In the genomic region with DNA sequence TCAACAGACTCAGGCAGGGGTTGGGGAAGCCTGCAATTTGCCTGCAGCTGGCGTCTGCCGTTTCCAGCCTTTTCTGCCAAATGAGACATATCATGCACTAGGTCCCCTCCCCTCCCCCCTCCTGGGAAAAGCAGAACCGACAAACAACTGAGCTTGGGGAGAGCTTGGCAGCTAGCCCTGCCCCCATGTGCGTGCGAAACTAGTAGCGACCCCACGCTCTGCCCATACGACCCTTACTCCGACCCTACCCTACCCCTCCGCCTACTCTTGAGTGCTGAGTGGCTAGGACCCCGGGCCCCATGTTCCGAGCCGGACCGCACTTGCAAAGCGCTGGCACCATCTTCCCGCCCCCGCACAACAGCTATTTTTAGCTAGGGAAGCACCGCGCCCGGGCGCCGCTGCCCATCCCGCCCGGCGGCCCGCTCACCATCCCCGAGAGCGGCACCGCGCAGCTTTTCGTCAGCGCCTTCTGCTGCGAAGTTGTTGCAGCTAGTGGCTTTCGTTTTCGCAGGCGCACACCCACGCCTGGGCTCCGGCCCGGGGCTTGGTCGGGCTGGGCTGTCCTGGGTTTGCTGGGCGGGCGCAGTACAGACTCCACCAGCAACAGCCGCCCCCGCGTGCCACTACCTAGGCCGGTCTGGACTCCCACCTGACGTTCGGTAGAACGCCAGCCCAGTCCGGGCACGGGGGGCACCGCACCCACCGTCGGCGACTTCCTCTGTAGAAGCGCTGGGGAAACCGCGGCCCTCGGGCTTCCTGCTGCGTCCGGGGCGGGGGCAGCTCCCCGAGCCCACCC, we compare ENCODE assay signal across 8 mouse cellular contexts. TPM values are rescaled to one million over a fixed set of nuclear protein-coding genes. Genes with fewer than 3 reads are reported as not detected.
A peak's percentile ranks its signal among the peaks of the same experiment; 100 is the strongest.
DNase-seq lines count a peak whose midpoint lies in the region; ATAC-seq and TF ChIP-seq lines count a peak whose summit lies in the region.

No protein-coding gene starts in this region.

- under 1% methylated on average over 63 of the region's 63 CpGs for WGBS in embryonic facial prominence, embryonic 11.5 days
- WGBS in intestine, postnatal 0 days, result 2% methylated on average over 63 of the region's 63 CpGs
- WGBS in limb, embryonic 12.5 days, result 1% methylated on average over 63 of the region's 63 CpGs
- WGBS in midbrain, embryonic 13.5 days, result under 1% methylated on average over 63 of the region's 63 CpGs

- peak overlapping the region; percentile 66 for H3K9ac ChIP-seq in embryonic facial prominence, embryonic 11.5 days (replicated peaks; ENCODE audit: low read length)
- peak overlapping the region; percentile 78 for H3K9ac ChIP-seq in intestine, postnatal 0 days (ENCODE audit: low read depth, low read length)
- H3K9ac ChIP-seq in limb, embryonic 12.5 days (replicated peaks), result peak overlapping the region; percentile 74
- peak overlapping the region; percentile 73 for H3K9ac ChIP-seq in midbrain, embryonic 13.5 days (replicated peaks)

- peak; percentile 58; the same call in 1 of the 2 replicates for ATAC-seq in embryonic facial prominence, embryonic 11.5 days (replicated peaks; ENCODE audit: insufficient number of reproducible peaks, low FRiP score, low TSS enrichment, low read depth)
- ATAC-seq in granulocyte monocyte progenitor cell, adult 5-6 weeks (replicated peaks; ENCODE audit: poor library complexity, severe bottlenecking), result peak; percentile 56
- ATAC-seq in intestine, postnatal 0 days, result peak; percentile 74
- ATAC-seq in limb, embryonic 12.5 days (ENCODE audit: insufficient number of reproducible peaks, insufficient read depth, low FRiP score, low TSS enrichment, low read depth), result peak; percentile 63
- peak; percentile 77 for ATAC-seq in midbrain, embryonic 13.5 days

- DNase-seq in 3134 (ENCODE audit: extremely low read depth, insufficient read length, low spot score), result peak; percentile 83
- DNase-seq in adrenal gland, postnatal 14 days, result peak; percentile 84
- peak; percentile 59 for DNase-seq in embryonic facial prominence, embryonic 11.5 days (ENCODE audit: low spot score)
- peak; percentile 58 to 77 for DNase-seq in spleen, adult 18-20 months

- no peak for TF ChIP-seq CTCF in intestine, postnatal 0 days (IDR thresholded peaks at IDR 0.05; ENCODE audit: low read depth)

- peaks cover 8% of the 10 kb centered on the region for H3K4me1 ChIP-seq in embryonic facial prominence, embryonic 11.5 days (ENCODE audit: control insufficient read depth, insufficient read depth, low read length)
- H3K4me1 ChIP-seq in intestine, postnatal 0 days (replicated peaks; ENCODE audit: control insufficient read depth, insufficient read depth, low read length), result no peaks in the 10 kb centered on the region
- H3K4me1 ChIP-seq in limb, embryonic 12.5 days (replicated peaks), result peaks cover 15% of the 10 kb centered on the region
- peaks cover 25% of the 10 kb centered on the region for H3K4me1 ChIP-seq in midbrain, embryonic 13.5 days (replicated peaks)

- peak overlapping the region; percentile 99 for H3K4me2 ChIP-seq in embryonic facial prominence, embryonic 11.5 days (ENCODE audit: low read depth, low read length)
- peak overlapping the region; percentile 95 for H3K4me2 ChIP-seq in intestine, postnatal 0 days (replicated peaks; ENCODE audit: low read depth)
- peak overlapping the region; percentile 99 for H3K4me2 ChIP-seq in limb, embryonic 12.5 days
- peak overlapping the region; percentile 99 for H3K4me2 ChIP-seq in midbrain, embryonic 13.5 days (replicated peaks)

- no peak overlapping the region for H3K27ac ChIP-seq in embryonic facial prominence, embryonic 11.5 days (replicated peaks; ENCODE audit: low read depth, low read length)
- peak overlapping the region; percentile 71 for H3K27ac ChIP-seq in intestine, postnatal 0 days (ENCODE audit: low read depth, low read length)
- H3K27ac ChIP-seq in limb, embryonic 12.5 days, result no peak overlapping the region
- peak overlapping the region; percentile 44 for H3K27ac ChIP-seq in midbrain, embryonic 13.5 days

- no peaks in the 10 kb centered on the region for H3K36me3 ChIP-seq in embryonic facial prominence, embryonic 11.5 days (replicated peaks; ENCODE audit: control insufficient read depth, insufficient read depth, low read depth, low read length)
- peaks cover 33% of the 10 kb centered on the region for H3K36me3 ChIP-seq in intestine, postnatal 0 days (ENCODE audit: control insufficient read depth, insufficient read depth)
- H3K36me3 ChIP-seq in limb, embryonic 12.5 days, result peaks cover 56% of the 10 kb centered on the region
- peaks cover 46% of the 10 kb centered on the region for H3K36me3 ChIP-seq in midbrain, embryonic 13.5 days

- peak overlapping the region; percentile 60 for H3K4me3 ChIP-seq in embryonic facial prominence, embryonic 11.5 days (ENCODE audit: low read depth, low read length)
- peak overlapping the region; percentile 67 for H3K4me3 ChIP-seq in intestine, postnatal 0 days (ENCODE audit: low read depth, low read length)
- H3K4me3 ChIP-seq in limb, embryonic 12.5 days (replicated peaks), result peak overlapping the region; percentile 67
- peak overlapping the region; percentile 54 for H3K4me3 ChIP-seq in midbrain, embryonic 13.5 days (replicated peaks)

- no peaks in the 10 kb centered on the region; the same call in 1 of the 2 replicates for H3K27me3 ChIP-seq in embryonic facial prominence, embryonic 11.5 days (ENCODE audit: control insufficient read depth, insufficient read depth, low read length)
- no peaks in the 10 kb centered on the region for H3K27me3 ChIP-seq in intestine, postnatal 0 days (replicated peaks; ENCODE audit: control insufficient read depth, insufficient read depth, low read length)
- peaks cover 24% of the 10 kb centered on the region for H3K27me3 ChIP-seq in limb, embryonic 12.5 days
- H3K27me3 ChIP-seq in midbrain, embryonic 13.5 days, result peaks cover 29% of the 10 kb centered on the region

- no peaks in the 10 kb centered on the region for H3K9me3 ChIP-seq in embryonic facial prominence, embryonic 11.5 days (replicated peaks; ENCODE audit: control insufficient read depth, low read length)
- H3K9me3 ChIP-seq in intestine, postnatal 0 days (ENCODE audit: control insufficient read depth), result no peaks in the 10 kb centered on the region
- no peaks in the 10 kb centered on the region for H3K9me3 ChIP-seq in limb, embryonic 12.5 days
- H3K9me3 ChIP-seq in midbrain, embryonic 13.5 days, result no peaks in the 10 kb centered on the region

RNA-seq across cellular contexts. Expression of gene Susd2, which starts 23.5 kb away (rescaled TPM):
- total RNA-seq in adrenal gland, postnatal 14 days (2021), result 6.0 and 12.2 TPM in 2 replicates
- polyA plus RNA-seq in embryonic facial prominence, embryonic 11.5 days (2014; fragmentation: Nextera tagmentation; extraction: Ambion mirVana), result 1.6 and 1.9 TPM in 2 replicates
- total RNA-seq in granulocyte monocyte progenitor cell, adult 5-6 weeks (2014; fragmentation: Nextera tagmentation), result 0.26 TPM in 1 of 2 replicates, not detected in the other
- total RNA-seq in granulocyte monocyte progenitor cell, adult 5-6 weeks (2017), result not detected in 2 replicates
- 35.1 and 37.2 TPM in 2 replicates for polyA plus RNA-seq in intestine, postnatal 0 days (2015; fragmentation: Nextera tagmentation; extraction: Ambion mirVana)
- 1.5 and 2.2 TPM in 2 replicates for polyA plus RNA-seq in limb, embryonic 12.5 days (2016; fragmentation: Nextera tagmentation; extraction: Ambion mirVana)
- polyA plus RNA-seq in midbrain, embryonic 13.5 days (2015; fragmentation: Nextera tagmentation; extraction: Ambion mirVana), result 2.0 and 2.3 TPM in 2 replicates

Comparison
In these comparisons a context has a peak if more than half of its experiments do, and no peak if none do; other contexts are left out.
1. H3K27ac ChIP-seq: peak in intestine, postnatal 0 days (single experiment) and midbrain, embryonic 13.5 days (single experiment); none in embryonic facial prominence, embryonic 11.5 days (single experiment) and limb, embryonic 12.5 days (single experiment).
2. RNA of gene Susd2, which starts 23.5 kb away (polyA plus RNA-seq): 35.1 to 37.2 TPM in intestine, postnatal 0 days; 2.0 to 2.3 TPM in midbrain, embryonic 13.5 days, 1.6 to 1.9 TPM in embryonic facial prominence, embryonic 11.5 days and 1.5 to 2.2 TPM in limb, embryonic 12.5 days; every median in the first group is over 10 times any median in the second.
3. Peak in every context shown above with its lines, with median percentiles within 50 percentile points of each other: DNase-seq, ATAC-seq, H3K4me2 ChIP-seq, H3K4me3 ChIP-seq and H3K9ac ChIP-seq.